ENCODE assay signal across 14 mouse cellular contexts in the genomic region with DNA sequence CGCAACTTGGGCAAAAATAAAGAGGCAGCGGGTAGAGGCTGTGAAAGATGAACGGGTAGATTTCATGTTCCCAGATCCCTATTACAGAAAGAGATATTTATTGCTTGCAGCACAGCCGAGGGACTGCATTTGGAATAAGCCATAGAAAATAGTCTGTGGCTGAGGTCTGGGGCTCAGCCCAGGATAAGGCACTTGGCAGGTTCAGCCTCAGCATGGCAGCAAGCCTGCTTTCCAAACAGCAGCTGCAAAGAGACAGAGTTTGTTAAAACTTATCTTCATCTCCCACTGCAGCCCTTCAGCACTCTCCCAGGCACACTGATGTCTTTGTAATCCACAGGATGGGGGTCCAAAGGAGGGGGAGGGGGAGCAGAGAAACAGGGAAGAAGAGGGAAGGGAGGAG.
DNase-seq lines count a peak whose midpoint lies in the region; ATAC-seq and TF ChIP-seq lines count a peak whose summit lies in the region.
"Had no signal": no experiment of that assay in that cellular context is flagged by ENCODE, and none has a peak within 500 bp of the region (broad histone marks: within the 10 kb centered on the region; RNA-seq: fewer than 3 reads in every experiment).

No protein-coding gene starts in this region.

- H3K9me3 ChIP-seq in embryonic facial prominence, embryonic 14.5 days (ENCODE audit: control insufficient read depth, low read length) = no peaks in the 10 kb centered on the region
- H3K9me3 ChIP-seq in embryonic facial prominence, embryonic 10.5 days = no peaks in the 10 kb centered on the region
- H3K9me3 ChIP-seq in limb, embryonic 14.5 days (ENCODE audit: control insufficient read depth, low read length) = no peaks in the 10 kb centered on the region
- H3K9me3 ChIP-seq in limb, embryonic 10.5 days (replicated peaks) = no peaks in the 10 kb centered on the region
- H3K9me3 ChIP-seq in forebrain, embryonic 14.5 days (replicated peaks; ENCODE audit: control insufficient read depth, low read length) = no peaks in the 10 kb centered on the region
- no peaks in the 10 kb centered on the region for H3K9me3 ChIP-seq in hindbrain, postnatal 0 days (ENCODE audit: low read length)
- H3K9me3 ChIP-seq: liver, embryonic 12.5 days; neural tube, embryonic 12.5 days had no signal

- no peaks in the 10 kb centered on the region for H3K4me1 ChIP-seq in embryonic facial prominence, embryonic 14.5 days (ENCODE audit: control insufficient read depth, insufficient read depth, low read length)
- H3K4me1 ChIP-seq in embryonic facial prominence, embryonic 10.5 days = no peaks in the 10 kb centered on the region
- no peaks in the 10 kb centered on the region for H3K4me1 ChIP-seq in limb, embryonic 14.5 days (ENCODE audit: control insufficient read depth, insufficient read depth, low read length)
- no peaks in the 10 kb centered on the region for H3K4me1 ChIP-seq in limb, embryonic 10.5 days
- no peaks in the 10 kb centered on the region for H3K4me1 ChIP-seq in forebrain, embryonic 14.5 days (ENCODE audit: control insufficient read depth, insufficient read depth, low read length)
- no peaks in the 10 kb centered on the region for H3K4me1 ChIP-seq in hindbrain, postnatal 0 days (ENCODE audit: insufficient read depth, low read length)
- H3K4me1 ChIP-seq: liver, embryonic 12.5 days; neural tube, embryonic 12.5 days had no signal

- peak; percentile 66 for DNase-seq in embryonic facial prominence, embryonic 14.5 days (ENCODE audit: low spot score)
- DNase-seq in embryonic facial prominence, embryonic 10.5 days (ENCODE audit: low spot score) = no peak
- peak; percentile 4 for DNase-seq in limb, embryonic 14.5 days (ENCODE audit: low spot score)
- DNase-seq in limb, embryonic 10.5 days (ENCODE audit: low spot score) = no peak
- DNase-seq in forebrain, embryonic 14.5 days (ENCODE audit: low spot score) = peak; percentile 21
- peak; percentile 57 for DNase-seq in hindbrain, postnatal 0 days (ENCODE audit: low spot score)
- DNase-seq in embryo, embryonic 11 days = no peak
- no peak for DNase-seq in thymus, postnatal 25 days
- DNase-seq: kidney, adult 9 months; spleen, adult 18-20 months; thymus, adult 18-20 months had no signal

- H3K4me2 ChIP-seq in embryonic facial prominence, embryonic 14.5 days (ENCODE audit: low read depth, low read length) = no peak overlapping the region
- H3K4me2 ChIP-seq in limb, embryonic 14.5 days (replicated peaks; ENCODE audit: low read depth, low read length, severe bottlenecking) = no peak overlapping the region
- no peak overlapping the region for H3K4me2 ChIP-seq in forebrain, embryonic 14.5 days (ENCODE audit: low read length)
- no peak overlapping the region for H3K4me2 ChIP-seq in hindbrain, postnatal 0 days (ENCODE audit: low read depth, low read length)
- H3K4me2 ChIP-seq: liver, embryonic 12.5 days; neural tube, embryonic 12.5 days had no signal

- no peaks in the 10 kb centered on the region for H3K36me3 ChIP-seq in embryonic facial prominence, embryonic 14.5 days (ENCODE audit: control insufficient read depth, insufficient read depth, low read length)
- no peaks in the 10 kb centered on the region for H3K36me3 ChIP-seq in embryonic facial prominence, embryonic 10.5 days (replicated peaks)
- no peaks in the 10 kb centered on the region for H3K36me3 ChIP-seq in limb, embryonic 14.5 days (ENCODE audit: control insufficient read depth, insufficient read depth, low read length)
- H3K36me3 ChIP-seq in limb, embryonic 10.5 days = no peaks in the 10 kb centered on the region
- H3K36me3 ChIP-seq in forebrain, embryonic 14.5 days (ENCODE audit: control insufficient read depth, insufficient read depth, low read length) = no peaks in the 10 kb centered on the region
- no peaks in the 10 kb centered on the region for H3K36me3 ChIP-seq in hindbrain, postnatal 0 days (ENCODE audit: insufficient read depth, low read length)
- H3K36me3 ChIP-seq: G1E; liver, embryonic 12.5 days; neural tube, embryonic 12.5 days had no signal

- no peak overlapping the region for H3K27ac ChIP-seq in embryonic facial prominence, embryonic 14.5 days (replicated peaks; ENCODE audit: low read depth, low read length)
- H3K27ac ChIP-seq in embryonic facial prominence, embryonic 10.5 days (replicated peaks) = no peak overlapping the region
- H3K27ac ChIP-seq in limb, embryonic 14.5 days (replicated peaks; ENCODE audit: low read depth, low read length) = no peak overlapping the region
- H3K27ac ChIP-seq in limb, embryonic 10.5 days = no peak overlapping the region
- no peak overlapping the region for H3K27ac ChIP-seq in forebrain, embryonic 14.5 days (ENCODE audit: low read depth, low read length)
- no peak overlapping the region for H3K27ac ChIP-seq in hindbrain, postnatal 0 days
- H3K27ac ChIP-seq: liver, embryonic 12.5 days; neural tube, embryonic 12.5 days had no signal

- TF ChIP-seq POLR2A in limb, embryonic 14.5 days (IDR thresholded peaks at IDR 0.05; ENCODE audit: borderline replicate concordance, extremely low read depth, insufficient read depth, insufficient read length) = no peak

- WGBS in embryonic facial prominence, embryonic 14.5 days = 70% methylated on average over 4 of the region's 4 CpGs
- 84% methylated on average over 4 of the region's 4 CpGs for WGBS in embryonic facial prominence, embryonic 10.5 days
- 75% methylated on average over 4 of the region's 4 CpGs for WGBS in limb, embryonic 14.5 days
- 87% methylated on average over 4 of the region's 4 CpGs for WGBS in limb, embryonic 10.5 days
- 73% methylated on average over 4 of the region's 4 CpGs for WGBS in forebrain, embryonic 14.5 days
- 56% methylated on average over 4 of the region's 4 CpGs for WGBS in hindbrain, postnatal 0 days

- no peak for TF ChIP-seq CTCF in hindbrain, postnatal 0 days (IDR thresholded peaks at IDR 0.05; ENCODE audit: low read depth)

- H3K4me3 ChIP-seq in embryonic facial prominence, embryonic 14.5 days (ENCODE audit: low read depth, low read length) = no peak overlapping the region
- no peak overlapping the region for H3K4me3 ChIP-seq in embryonic facial prominence, embryonic 10.5 days
- no peak overlapping the region for H3K4me3 ChIP-seq in limb, embryonic 14.5 days (replicated peaks; ENCODE audit: low read length)
- no peak overlapping the region for H3K4me3 ChIP-seq in limb, embryonic 10.5 days
- H3K4me3 ChIP-seq in forebrain, embryonic 14.5 days (ENCODE audit: low read depth, low read length) = no peak overlapping the region
- H3K4me3 ChIP-seq in hindbrain, postnatal 0 days (ENCODE audit: low read length) = no peak overlapping the region
- H3K4me3 ChIP-seq: liver, embryonic 12.5 days; neural tube, embryonic 12.5 days had no signal

- peak; percentile 15; the same call in 1 of the 2 replicates for ATAC-seq in embryonic facial prominence, embryonic 14.5 days (ENCODE audit: low read depth)
- ATAC-seq in limb, embryonic 14.5 days (ENCODE audit: low FRiP score, low read depth) = peak; percentile 30; the same call in 1 of the 2 replicates
- no peak for ATAC-seq in forebrain, embryonic 14.5 days
- ATAC-seq in hindbrain, postnatal 0 days = peak; percentile 40; the same call in 1 of the 2 replicates
- ATAC-seq: liver, embryonic 12.5 days had no signal

- no peak overlapping the region for H3K9ac ChIP-seq in embryonic facial prominence, embryonic 14.5 days (ENCODE audit: low read depth, low read length)
- no peak overlapping the region for H3K9ac ChIP-seq in limb, embryonic 14.5 days (ENCODE audit: low read depth, low read length, severe bottlenecking)
- no peak overlapping the region for H3K9ac ChIP-seq in forebrain, embryonic 14.5 days (ENCODE audit: low read length)
- no peak overlapping the region for H3K9ac ChIP-seq in hindbrain, postnatal 0 days (replicated peaks; ENCODE audit: low read length)
- H3K9ac ChIP-seq: liver, embryonic 12.5 days; neural tube, embryonic 12.5 days had no signal

- no peaks in the 10 kb centered on the region for H3K27me3 ChIP-seq in embryonic facial prominence, embryonic 14.5 days (replicated peaks; ENCODE audit: control insufficient read depth, insufficient read depth, low read length)
- no peaks in the 10 kb centered on the region for H3K27me3 ChIP-seq in embryonic facial prominence, embryonic 10.5 days (replicated peaks; ENCODE audit: low read depth, poor library complexity, severe bottlenecking)
- H3K27me3 ChIP-seq in limb, embryonic 14.5 days (ENCODE audit: control insufficient read depth, insufficient read depth, low read length) = no peaks in the 10 kb centered on the region
- no peaks in the 10 kb centered on the region for H3K27me3 ChIP-seq in limb, embryonic 10.5 days (ENCODE audit: low read depth, poor library complexity, severe bottlenecking)
- H3K27me3 ChIP-seq in forebrain, embryonic 14.5 days (replicated peaks; ENCODE audit: control insufficient read depth, insufficient read depth, low read length) = no peaks in the 10 kb centered on the region
- H3K27me3 ChIP-seq in hindbrain, postnatal 0 days (ENCODE audit: insufficient read depth, low read length) = no peaks in the 10 kb centered on the region
- H3K27me3 ChIP-seq: liver, embryonic 12.5 days; neural tube, embryonic 12.5 days had no signal

Comparison
In these comparisons a context has a peak if more than half of its experiments do, and no peak if none do; other contexts are left out.
1. DNase-seq: peak in embryonic facial prominence, embryonic 14.5 days (single experiment), limb, embryonic 14.5 days (single experiment), forebrain, embryonic 14.5 days (single experiment) and hindbrain, postnatal 0 days (single experiment); none in embryonic facial prominence, embryonic 10.5 days (single experiment), limb, embryonic 10.5 days (single experiment), embryo, embryonic 11 days (single experiment) and thymus, postnatal 25 days (single experiment).